Mouse (Mus musculus) hindbrain, postnatal 0 days (tissue): ENCODE measurements at regions not wholly inside any gene's neighbourhood (a gene's known extent, or its start where the extent isn't known, plus 50 kb on each side); places are given as distances from the start of the nearest gene placed in this dataset.

ENCODE experiments used
- ATAC-seq: fragments of 200-750 bp; cut with Nextera tagmentation; 2 replicates; pipeline ENCODE4 v1.8.0; 2017; ENCODE audit warnings: mild to moderate bottlenecking, moderate TSS enrichment, moderate library complexity
- DNase-seq: peaks from one replicate; pipeline ENCODE4 v3.0.0-alpha.2; 2015; ENCODE audit warnings: low spot score
- H3K27ac ChIP-seq: fragments of 300-500 bp; sonication (generic); 2 replicates; pipeline ENCODE4 v1.5.1; 2014; ENCODE audit warnings: mild to moderate bottlenecking
- H3K27me3 ChIP-seq: fragments of 300-500 bp; sonication (generic); 2 replicates; pipeline ENCODE4 v1.6.1; 2014; ENCODE audit warnings: low read length, mixed read lengths; ENCODE audit not compliant: insufficient read depth
- H3K36me3 ChIP-seq: fragments of 300-500 bp; sonication (generic); 2 replicates; pipeline ENCODE4 v1.6.1; 2014; ENCODE audit warnings: low read length, mixed read lengths; ENCODE audit not compliant: insufficient read depth
- H3K4me1 ChIP-seq: fragments of 300-500 bp; sonication (generic); 2 replicates; pipeline ENCODE4 v1.6.1; 2014; ENCODE audit warnings: antibody characterized with exemption, low read length, mixed read lengths; ENCODE audit not compliant: insufficient read depth
- H3K4me2 ChIP-seq: fragments of 300-500 bp; sonication (generic); 2 replicates; pipeline ENCODE4 v1.6.1; 2014; ENCODE audit warnings: low read depth, mild to moderate bottlenecking, low read length, moderate library complexity, mixed read lengths
- H3K4me3 ChIP-seq: fragments of 300-500 bp; sonication (generic); 2 replicates; pipeline ENCODE4 v1.5.1; 2014; ENCODE audit warnings: low read length
- H3K9ac ChIP-seq: fragments of 300-500 bp; sonication (generic); replicated peaks from 2 replicates; pipeline ENCODE4 v1.6.1; 2014; ENCODE audit warnings: mild to moderate bottlenecking, low read length, moderate library complexity, mixed read lengths
- H3K9me3 ChIP-seq: fragments of 300-500 bp; sonication (generic); 2 replicates; pipeline ENCODE4 v1.6.1; 2016; ENCODE audit warnings: low read length, mixed read lengths
- CTCF ChIP-seq: IDR thresholded peaks from 2 replicates; pipeline ENCODE4 v1.5.1; 2016; ENCODE audit warnings: antibody characterized with exemption, control low read depth, low read depth
- WGBS: fragments of 180-500 bp; shearing (Covaris S2); extraction: QIAGEN DNeasy Blood & Tissue Kit; methylation state at CpG from one replicate; pipeline ENCODE4 v1.1.7; 2014; 5-methylcytosine and 5-hydroxymethylcytosine counted together

GRCm38 (mm10) chr10:20891426-20891825 lies 60.9 kb upstream of the Ahi1 start:
- TF ChIP-seq CTCF, result no peak
- Histone ChIP-seq H3K4me1 (no peaks in the 10 kb centered on the region), H3K36me3 (no peaks in the 10 kb centered on the region), H3K4me3 (no peak overlapping the region), H3K4me2 (no peak overlapping the region), H3K9me3 (no peaks in the 10 kb centered on the region), H3K9ac (no peak overlapping the region), H3K27me3 (no peaks in the 10 kb centered on the region), H3K27ac (no peak overlapping the region)
- no peak for DNase-seq
- no peak for ATAC-seq
- 85% methylated on average over 6 of the region's 6 CpGs for WGBS

- Histone ChIP-seq H3K27ac (no peak overlapping the region), H3K4me3 (no peak overlapping the region), H3K9ac (no peak overlapping the region), H3K4me1 (no peaks in the 10 kb centered on the region), H3K27me3 (no peaks in the 10 kb centered on the region), H3K9me3 (no peaks in the 10 kb centered on the region), H3K36me3 (no peaks in the 10 kb centered on the region), H3K4me2 (no peak overlapping the region)
- no peak for ATAC-seq
- no peak for TF ChIP-seq CTCF
- no peak for DNase-seq
- 90% methylated on average over 5 of the region's 5 CpGs for WGBS
Measured at GRCm38 (mm10) chr10:20883618-20884017, 68.7 kb upstream of the Ahi1 start.

GRCm38 (mm10) chr10:20882599-20882998 lies 69.7 kb upstream of the Ahi1 start:
- 92% methylated on average over 8 of the region's 8 CpGs for WGBS
- Histone ChIP-seq H3K27ac (no peak overlapping the region), H3K4me3 (no peak overlapping the region), H3K36me3 (no peaks in the 10 kb centered on the region), H3K9ac (no peak overlapping the region), H3K27me3 (no peaks in the 10 kb centered on the region), H3K4me2 (no peak overlapping the region), H3K4me1 (no peaks in the 10 kb centered on the region), H3K9me3 (no peaks in the 10 kb centered on the region)
- ATAC-seq, result no peak
- DNase-seq, result no peak
- no peak for TF ChIP-seq CTCF

GRCm38 (mm10) chr10:20880251-20880650 lies 72.1 kb upstream of the Ahi1 start:
- Histone ChIP-seq H3K9me3 (no peaks in the 10 kb centered on the region), H3K27me3 (no peaks in the 10 kb centered on the region), H3K27ac (no peak overlapping the region), H3K4me2 (no peak overlapping the region), H3K36me3 (no peaks in the 10 kb centered on the region), H3K4me1 (no peaks in the 10 kb centered on the region), H3K9ac (no peak overlapping the region), H3K4me3 (no peak overlapping the region)
- TF ChIP-seq CTCF, result no peak
- no peak for ATAC-seq
- DNase-seq, result no peak
- WGBS, result 83% methylated on average over 4 of the region's 4 CpGs

- Histone ChIP-seq H3K9me3 (no peaks in the 10 kb centered on the region), H3K36me3 (no peaks in the 10 kb centered on the region), H3K4me1 (no peaks in the 10 kb centered on the region), H3K27me3 (no peaks in the 10 kb centered on the region), H3K4me3 (no peak overlapping the region), H3K4me2 (no peak overlapping the region), H3K27ac (no peak overlapping the region), H3K9ac (no peak overlapping the region)
- 80% methylated on average over 8 of the region's 8 CpGs for WGBS
- ATAC-seq (no peak), DNase-seq (no peak)
- no peak for TF ChIP-seq CTCF
Measured at GRCm38 (mm10) chr10:20879482-20879881, 72.9 kb upstream of the Ahi1 start.

GRCm38 (mm10) chr10:20867076-20867475 lies 85.3 kb upstream of the Ahi1 start:
- WGBS, result 87% methylated on average over 12 of the region's 12 CpGs
- no peak overlapping the region for H3K27ac ChIP-seq
- H3K27me3 ChIP-seq, result no peaks in the 10 kb centered on the region
- no peaks in the 10 kb centered on the region for H3K4me1 ChIP-seq
- no peak for DNase-seq
- no peak for ATAC-seq
- no peak overlapping the region for H3K9ac ChIP-seq
- H3K9me3 ChIP-seq, result no peaks in the 10 kb centered on the region
- H3K4me3 ChIP-seq, result no peak overlapping the region
- no peaks in the 10 kb centered on the region for H3K36me3 ChIP-seq
- H3K4me2 ChIP-seq, result no peak overlapping the region
- TF ChIP-seq CTCF, result no peak

GRCm38 (mm10) chr10:20865031-20865430 lies 87.3 kb upstream of the Ahi1 start:
- Histone ChIP-seq H3K4me1 (no peaks in the 10 kb centered on the region), H3K9ac (no peak overlapping the region), H3K27ac (no peak overlapping the region), H3K4me3 (no peak overlapping the region), H3K36me3 (no peaks in the 10 kb centered on the region), H3K9me3 (no peaks in the 10 kb centered on the region), H3K4me2 (no peak overlapping the region), H3K27me3 (no peaks in the 10 kb centered on the region)
- no peak for DNase-seq
- ATAC-seq, result no peak
- no peak for TF ChIP-seq CTCF
- 70% methylated on average over 4 of the region's 4 CpGs for WGBS

- Histone ChIP-seq H3K4me2 (no peak overlapping the region), H3K9ac (no peak overlapping the region), H3K27ac (no peak overlapping the region), H3K4me1 (peaks cover 7% of the 10 kb centered on the region), H3K4me3 (no peak overlapping the region), H3K9me3 (no peaks in the 10 kb centered on the region), H3K27me3 (no peaks in the 10 kb centered on the region), H3K36me3 (no peaks in the 10 kb centered on the region)
- TF ChIP-seq CTCF, result no peak
- WGBS, result 94% methylated on average over 4 of the region's 4 CpGs
- DNase-seq (no peak), ATAC-seq (no peak)
Measured at GRCm38 (mm10) chr10:20857413-20857812, 94.9 kb upstream of the Ahi1 start.
